Mouse (Mus musculus): Measurements from ENCODE around the gene Cntfr.

Gene Cntfr

DNA sequence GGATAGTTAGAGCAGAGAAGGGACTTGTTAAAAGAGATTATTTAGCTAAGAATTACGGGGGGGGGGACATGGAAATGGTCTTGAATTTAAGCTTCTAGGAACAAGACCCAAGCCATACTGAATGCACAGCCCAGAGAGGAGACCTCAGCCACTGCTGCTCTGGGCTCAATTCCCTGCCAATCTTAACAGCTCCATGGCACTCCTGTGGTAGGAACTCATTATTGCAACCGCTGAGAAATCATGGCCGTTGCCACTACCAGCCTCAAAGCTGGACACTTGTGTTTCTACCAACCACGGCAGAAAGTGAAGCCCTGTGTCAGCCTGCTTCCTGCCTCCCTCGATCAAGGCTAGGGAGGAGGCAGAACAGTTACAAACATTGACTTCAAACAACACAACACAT lies 51.4 kb downstream of the Cntfr start:
- no peak for DNase-seq (ENCODE audit: low spot score)

DNA sequence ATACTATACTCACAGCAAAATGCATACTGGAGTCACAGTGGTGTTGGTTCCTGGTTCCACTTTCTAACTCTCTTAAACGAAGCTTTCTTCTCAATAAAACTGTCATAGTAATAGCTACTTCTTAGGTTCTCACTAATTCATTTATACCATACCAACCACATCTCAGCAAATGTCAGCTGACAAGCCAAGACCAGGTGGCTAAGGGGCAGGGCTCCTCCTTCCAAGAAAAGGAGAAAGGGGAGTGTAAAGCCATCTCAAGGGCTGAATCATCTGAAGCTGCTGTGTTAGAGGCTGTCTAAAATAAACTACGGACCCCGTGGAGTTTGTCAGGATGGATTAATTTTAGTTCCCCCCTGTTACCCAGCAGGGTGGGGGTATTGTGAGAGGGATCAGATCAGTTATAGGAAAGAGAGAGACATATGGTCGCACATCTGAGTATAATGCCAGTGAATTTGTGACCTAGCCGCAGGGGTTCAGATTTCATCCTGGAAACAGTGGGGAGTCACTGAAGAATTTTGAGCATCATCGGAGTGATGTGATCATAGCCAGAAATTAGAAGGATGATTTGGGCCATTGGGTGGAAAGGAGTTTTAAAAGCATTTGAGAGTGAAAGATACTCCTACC lies 55.6 kb downstream of the Cntfr start:
- DNase-seq (ENCODE audit: low spot score) = no peak

DNA sequence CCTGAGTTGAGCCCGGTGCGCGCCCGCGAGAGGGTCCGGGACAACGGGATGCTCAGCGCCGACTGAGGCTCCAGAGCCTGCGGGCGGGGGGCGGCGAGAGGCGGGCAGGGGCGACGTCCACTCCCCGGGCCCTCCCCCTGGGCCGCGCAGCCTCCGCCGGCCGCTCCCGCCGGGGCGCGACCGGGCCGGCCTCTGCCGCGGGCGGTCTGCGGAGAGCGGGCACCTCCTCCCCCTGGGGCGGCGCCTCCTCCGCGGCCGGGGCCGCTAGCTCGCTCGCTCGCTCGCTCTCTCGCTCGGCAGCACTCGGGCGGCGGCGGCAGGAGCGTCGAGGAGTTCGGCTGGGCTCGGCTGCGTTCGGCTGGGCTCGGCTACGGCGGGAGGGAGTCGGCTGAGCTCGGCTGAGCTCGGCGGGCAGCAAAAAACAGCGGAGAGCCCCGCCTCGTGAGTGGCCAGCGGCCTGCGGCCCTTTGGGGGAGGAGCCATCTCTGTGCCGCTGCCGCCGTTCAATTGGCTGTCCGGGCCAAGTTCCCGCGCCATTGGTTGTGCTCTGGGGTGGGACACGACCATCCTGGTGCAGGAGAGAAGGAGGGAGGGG lies 56.9 kb downstream of the Cntfr start, which contains the start of gene Enho:
Gene Enho (minus strand): TSS at position 412 of the 595 bp plus-strand sequence.
- DNase-seq (ENCODE audit: low spot score) = peak; percentile 90

DNA sequence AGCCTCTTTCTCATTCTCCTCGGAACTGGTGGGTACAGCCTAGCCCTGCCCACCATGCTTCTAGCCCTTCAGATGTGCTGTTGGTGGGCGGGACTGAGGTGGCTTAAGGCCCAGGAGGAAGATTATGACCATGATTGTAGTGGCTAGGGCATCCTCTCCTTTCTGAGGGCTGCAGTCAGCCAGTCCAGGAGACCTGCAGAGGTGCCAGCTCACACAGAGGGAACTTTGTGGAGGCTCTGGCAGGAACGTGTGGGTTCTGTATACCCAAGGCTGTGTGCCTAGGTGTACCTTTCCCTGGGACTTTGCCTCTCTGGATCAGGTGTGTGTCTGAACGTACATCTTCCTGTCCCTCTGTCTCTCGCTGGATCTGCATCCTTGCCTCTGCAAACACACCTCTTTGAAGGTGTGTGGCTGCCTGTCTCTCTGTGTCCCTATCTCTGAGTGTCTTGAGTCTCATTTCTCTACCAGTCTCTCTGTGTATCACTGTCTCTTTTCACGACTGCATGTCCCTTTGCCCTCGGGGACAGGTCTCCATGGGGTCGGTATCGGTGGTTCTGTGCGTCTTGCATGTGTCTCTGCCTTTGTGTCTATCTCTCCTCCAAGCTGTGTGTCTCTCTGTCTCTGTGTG lies 57.6 kb downstream of the Cntfr start:
- DNase-seq (ENCODE audit: low spot score) = no peak

DNA sequence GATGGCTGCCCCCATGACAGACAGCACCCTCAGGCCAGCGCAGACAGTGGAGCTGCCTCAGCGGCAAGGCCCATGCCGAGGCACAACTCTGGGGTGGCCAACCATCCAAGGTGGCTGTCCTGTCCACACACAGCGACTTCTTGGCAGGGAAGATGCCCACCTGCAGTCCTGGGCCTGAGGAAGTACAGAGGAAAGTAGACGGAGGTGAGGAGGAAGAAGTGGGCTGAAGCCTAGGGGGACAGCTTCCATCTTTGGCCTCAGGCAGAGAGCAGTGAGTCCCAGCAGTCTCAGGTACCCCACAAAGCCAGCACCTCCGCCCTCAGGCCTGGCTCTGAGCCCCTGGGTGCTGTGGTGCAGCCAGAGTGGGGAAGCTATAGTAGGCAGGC lies 58.1 kb downstream of the Cntfr start:
- no peak for DNase-seq (ENCODE audit: low spot score)

DNA sequence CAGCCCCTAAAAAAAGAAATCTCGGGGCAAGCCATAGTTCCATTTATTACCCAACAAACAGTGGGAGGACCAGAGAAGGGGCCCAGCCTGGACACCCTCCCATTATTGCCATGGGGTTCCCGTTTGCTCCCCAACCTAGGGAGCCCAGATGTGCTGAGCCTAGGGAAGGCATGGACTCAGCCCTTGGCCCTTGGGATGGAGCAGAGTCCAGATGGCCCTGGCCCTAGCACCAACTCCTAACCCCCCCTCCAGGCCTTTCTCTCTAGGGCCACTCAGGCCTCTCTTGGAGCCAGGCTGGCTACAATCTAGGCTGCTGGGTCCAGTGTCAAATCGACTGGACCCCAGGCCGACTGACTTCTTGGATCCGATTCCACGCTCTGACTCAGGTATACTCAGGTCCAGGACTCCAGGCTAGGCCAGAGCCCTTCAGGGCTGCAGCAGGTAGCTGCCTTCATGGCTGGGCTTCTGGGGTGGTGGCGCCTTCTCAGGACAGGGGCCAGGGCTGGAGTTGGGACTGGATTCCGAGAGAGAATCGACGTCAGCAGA lies 58.6 kb downstream of the Cntfr start:
- DNase-seq (ENCODE audit: low spot score) = no peak

DNA sequence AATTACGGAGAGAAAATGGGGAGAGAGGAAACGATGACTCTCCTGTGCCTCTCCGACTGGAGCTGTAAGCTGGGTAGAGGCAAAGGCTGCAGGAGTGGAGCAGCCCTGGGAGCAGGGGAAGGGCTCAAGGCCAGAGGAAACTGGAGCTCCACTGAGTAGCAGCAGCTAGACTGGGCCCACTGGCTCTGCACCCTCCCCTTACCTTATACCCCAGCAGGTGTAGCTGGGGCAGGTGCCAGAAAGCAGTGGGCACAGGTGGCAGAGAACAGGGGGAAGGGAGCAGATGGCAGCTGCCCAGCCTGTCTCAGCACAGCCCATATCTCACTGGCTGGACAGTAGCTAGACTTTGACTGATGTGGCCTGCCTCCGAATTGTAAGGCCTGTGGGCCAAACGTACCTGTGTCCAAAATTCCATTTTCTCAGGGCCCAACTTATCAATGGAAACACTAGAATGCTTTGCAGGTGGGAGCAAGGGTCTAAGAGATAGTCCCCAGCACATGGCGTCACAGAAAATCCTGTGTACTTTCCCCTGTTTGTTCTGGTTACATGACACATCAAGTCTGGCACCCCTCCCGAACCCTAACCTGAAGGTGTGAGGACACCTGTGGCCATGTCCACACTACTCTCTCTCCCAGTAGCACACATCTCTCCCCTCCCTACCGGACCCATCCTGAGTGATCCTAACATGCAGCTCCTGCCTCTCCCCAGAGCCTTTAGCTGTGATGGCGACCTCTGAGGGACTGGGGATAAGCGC lies 59.8 kb downstream of the Cntfr start:
- DNase-seq (ENCODE audit: low spot score) = no peak

DNA sequence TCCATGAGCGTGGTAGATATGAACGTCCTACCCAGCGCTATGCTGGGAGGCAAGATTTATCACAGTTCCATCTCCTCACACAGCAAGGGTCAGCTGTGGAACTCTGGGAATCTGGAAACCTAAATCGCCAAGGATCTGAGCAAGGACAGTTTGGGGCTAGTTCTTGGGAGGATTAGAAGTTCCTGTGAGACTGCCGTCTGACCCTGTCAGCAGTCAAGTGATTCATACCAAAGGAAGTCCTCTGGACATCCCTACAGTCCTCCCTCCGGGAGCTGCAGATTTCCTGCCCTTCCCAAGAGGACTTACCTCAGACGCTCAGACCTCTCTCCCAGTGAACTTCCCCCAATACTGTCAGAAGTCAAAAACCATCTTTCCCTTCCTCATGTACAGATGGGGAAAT lies 60.5 kb downstream of the Cntfr start:
- DNase-seq (ENCODE audit: low spot score) = no peak

DNA sequence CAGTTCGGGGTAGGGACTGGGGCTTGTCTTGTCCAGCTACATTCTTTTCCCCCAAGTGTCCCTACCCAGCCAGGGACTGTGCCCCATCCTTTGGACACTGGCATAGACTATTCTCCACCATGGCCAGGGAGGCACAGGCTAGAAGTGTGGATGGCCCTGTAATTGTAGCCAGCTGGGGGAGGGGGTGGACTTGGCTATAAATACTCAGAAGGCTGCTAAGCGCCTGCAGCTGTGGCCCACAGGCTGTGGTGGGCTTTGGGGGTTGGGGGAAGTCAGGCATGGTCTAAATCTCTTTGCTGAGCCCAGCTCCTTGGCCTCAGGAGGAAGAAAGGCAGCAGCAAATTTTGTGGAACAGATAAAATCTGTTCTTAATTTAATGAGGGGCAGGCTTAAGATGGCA lies 61.0 kb downstream of the Cntfr start:
- DNase-seq (ENCODE audit: low spot score) = no peak

DNA sequence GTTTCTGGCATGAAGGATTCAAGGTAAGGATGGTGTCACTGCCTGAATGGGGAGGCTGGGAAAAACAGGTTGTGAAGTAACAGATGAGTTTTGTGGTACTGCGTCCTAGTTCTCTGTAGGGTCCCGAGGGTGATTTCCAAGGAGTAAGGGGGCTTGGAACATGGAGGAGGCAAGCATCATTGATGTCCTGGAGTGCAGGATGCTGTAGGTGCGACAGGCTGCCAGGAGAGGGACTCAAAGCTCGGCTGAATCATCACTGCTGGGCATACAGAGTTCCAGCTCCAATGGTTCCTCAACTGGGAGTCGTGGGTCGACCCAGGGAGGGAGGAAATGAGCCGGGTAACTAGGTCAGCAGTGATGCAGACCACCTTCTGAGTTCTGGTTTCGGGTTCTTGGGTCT lies 61.7 kb downstream of the Cntfr start:
- DNase-seq (ENCODE audit: low spot score) = no peak

DNA sequence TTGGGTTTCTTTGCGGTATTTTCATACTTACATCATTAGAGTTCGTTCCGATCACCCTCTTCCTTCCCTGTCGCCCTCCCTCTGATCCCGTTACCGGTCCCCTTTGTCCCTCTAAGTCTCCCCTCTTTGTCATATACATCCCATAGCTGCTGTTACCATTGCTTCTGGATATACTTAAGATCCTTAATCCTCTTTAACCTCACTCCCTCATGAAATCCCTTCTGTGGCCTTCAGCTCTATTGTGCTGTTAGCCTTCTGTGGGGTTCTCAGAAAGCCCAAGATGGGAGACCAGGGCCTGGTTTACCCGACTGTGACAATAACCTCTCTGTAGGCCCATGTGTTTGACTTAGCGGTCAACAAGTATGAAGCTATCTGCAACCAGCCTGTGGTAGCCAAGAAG lies 62.3 kb downstream of the Cntfr start:
- no peak for DNase-seq (ENCODE audit: low spot score)

DNA sequence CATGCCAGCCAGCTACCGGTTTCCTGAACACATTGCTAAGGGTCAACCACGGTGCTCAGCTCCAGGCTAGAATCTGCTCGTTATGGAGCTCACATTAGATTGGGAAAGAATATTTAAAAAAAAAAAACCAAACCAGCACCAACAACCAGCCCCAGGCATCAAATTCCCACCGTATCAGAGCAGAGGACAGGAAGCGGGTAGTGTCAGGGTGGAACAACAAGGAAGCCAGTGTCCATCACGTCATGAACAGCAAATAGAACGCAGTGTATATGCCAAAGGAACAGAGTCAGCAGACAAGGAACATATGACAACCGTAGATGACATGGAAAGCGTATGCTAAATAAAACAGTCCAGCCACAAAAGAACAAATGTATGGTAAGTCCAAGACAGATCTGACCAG lies 63.9 kb downstream of the Cntfr start:
- no peak for DNase-seq (ENCODE audit: low spot score)

DNA sequence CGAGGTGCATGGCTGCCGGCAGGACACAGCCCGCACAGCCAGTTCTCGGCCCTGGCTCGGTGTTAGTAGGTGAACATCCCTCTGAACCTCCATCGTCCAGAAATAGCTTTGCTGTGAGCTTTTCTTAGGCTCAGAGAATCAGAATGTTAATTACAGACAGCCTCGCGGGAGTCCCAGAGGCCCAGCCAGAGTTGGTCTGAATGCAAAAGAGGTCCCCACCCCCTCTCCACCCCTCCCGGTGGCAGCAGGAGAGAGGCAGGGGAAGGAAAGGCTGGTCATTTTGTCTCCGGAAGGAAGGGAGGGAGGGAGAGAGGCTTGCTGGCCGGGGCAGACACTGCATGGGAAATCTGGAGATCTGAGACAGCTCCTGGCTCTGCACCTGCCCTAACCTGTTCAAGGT lies 65.5 kb downstream of the Cntfr start:
- DNase-seq (ENCODE audit: low spot score) = no peak

DNA sequence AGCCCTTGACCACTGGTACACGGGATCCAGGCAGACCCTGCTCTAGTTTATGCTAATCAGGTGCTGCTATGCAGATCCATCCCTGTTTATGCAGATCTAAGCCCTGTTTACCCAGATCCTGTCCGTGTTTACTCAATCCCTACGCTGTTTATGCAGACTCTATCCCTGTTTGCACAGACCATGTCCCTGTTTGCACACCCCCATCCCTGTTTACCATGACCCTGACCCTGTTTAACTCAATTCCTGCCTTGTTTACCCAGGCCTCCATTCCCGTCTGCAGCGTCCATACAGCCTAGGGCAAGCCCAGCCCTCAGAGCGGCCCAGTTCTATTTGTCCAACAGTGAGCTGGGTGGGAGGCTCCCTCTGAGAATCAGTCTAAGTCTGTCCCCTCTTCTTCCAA lies 66.7 kb downstream of the Cntfr start:
- no peak for DNase-seq (ENCODE audit: low spot score)

DNA sequence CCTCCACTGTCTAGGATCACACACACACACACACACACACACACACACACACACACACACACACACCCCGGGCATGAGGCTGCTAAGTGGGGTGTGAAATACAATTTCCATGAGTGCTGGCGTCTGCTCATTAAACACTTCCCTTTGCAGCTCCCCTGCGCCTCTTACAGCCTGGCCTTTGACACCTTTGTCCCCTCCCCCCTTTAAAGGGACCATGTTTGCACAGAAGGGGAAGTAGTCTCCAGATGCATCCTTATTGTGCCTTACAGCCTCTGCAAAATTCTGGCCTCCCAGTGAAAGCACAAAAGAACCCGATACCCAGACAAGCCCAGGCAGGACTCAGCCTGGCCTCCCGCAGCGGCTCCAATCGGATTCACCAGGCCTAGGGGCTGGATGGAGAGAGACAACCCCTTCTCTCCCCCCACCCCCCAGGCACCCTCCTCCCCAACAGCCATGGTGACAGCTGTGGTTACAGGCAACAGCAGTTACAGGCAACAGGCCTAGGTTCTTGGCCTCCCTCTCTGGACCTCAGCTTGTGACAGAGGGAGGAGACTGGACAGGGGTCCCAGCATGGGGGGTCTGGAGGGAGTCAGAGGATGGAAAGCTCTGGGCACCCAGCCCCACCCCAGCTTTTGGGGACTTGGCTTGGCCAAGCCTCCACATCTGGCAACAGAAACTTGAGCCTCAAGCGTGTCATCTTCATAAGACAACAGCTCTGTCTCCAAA lies 68.5 kb downstream of the Cntfr start:
- DNase-seq (ENCODE audit: low spot score) = no peak

DNA sequence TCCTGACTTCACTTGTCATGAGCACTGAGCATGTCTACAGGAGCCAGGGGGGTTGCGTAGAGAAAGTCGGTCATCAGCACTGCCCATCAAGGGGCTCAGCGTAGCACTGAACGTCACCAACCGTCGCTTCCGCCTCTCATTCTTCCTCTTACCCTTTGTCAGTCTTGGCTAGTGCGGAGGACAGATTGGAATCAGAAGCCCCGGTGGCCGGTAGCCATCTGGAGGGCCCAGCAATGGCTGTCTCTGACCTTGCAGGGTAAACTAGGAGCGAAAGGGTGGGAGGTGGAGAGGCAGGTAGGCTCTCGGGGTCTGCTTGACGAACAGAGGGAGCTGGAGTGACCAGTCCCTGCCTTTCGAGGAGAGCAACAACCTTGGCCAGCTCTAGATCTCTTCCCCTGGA lies 74.8 kb downstream of the Cntfr start:
- DNase-seq (ENCODE audit: low spot score) = no peak

DNA sequence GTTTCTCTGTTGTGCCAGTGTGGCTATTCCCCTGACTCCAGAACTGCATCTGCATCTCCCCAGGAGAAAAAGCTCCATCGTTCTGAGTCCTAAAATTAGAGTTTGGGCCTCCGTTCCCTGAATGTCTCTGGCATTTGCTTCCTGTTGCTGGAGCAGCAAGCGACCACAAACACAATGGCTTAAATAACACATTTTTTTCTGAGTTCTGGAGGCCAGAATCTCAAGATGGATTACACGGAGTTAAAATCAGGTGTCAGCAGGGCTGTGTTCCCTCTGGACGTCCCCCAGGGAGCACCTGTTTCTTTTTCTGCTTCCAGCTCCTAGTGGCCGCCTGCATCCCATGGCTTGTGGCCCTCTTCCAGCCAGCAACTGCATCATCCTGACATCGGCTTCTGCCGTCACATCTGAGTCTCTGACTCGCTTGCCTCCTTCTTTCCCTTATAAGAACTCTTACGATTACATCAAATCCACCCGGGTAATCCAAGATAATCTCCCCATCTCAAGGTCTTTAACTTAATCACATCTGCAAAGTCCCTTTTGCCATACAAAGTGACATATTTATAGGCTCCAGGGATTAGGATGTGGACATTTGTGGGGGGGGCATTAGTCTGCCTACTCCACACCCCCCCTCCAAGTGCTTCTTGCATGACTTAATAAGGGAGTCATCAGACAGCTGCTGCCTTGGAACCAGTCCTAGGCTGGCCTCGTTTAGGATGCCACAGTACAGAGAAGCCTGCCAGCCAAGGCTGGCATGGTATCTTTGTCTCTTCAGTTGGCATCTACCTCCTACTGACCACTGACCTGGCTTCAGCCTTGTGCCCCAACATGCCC lies 77.8 kb downstream of the Cntfr start:
- peak; percentile 57 for DNase-seq (ENCODE audit: low spot score)

DNA sequence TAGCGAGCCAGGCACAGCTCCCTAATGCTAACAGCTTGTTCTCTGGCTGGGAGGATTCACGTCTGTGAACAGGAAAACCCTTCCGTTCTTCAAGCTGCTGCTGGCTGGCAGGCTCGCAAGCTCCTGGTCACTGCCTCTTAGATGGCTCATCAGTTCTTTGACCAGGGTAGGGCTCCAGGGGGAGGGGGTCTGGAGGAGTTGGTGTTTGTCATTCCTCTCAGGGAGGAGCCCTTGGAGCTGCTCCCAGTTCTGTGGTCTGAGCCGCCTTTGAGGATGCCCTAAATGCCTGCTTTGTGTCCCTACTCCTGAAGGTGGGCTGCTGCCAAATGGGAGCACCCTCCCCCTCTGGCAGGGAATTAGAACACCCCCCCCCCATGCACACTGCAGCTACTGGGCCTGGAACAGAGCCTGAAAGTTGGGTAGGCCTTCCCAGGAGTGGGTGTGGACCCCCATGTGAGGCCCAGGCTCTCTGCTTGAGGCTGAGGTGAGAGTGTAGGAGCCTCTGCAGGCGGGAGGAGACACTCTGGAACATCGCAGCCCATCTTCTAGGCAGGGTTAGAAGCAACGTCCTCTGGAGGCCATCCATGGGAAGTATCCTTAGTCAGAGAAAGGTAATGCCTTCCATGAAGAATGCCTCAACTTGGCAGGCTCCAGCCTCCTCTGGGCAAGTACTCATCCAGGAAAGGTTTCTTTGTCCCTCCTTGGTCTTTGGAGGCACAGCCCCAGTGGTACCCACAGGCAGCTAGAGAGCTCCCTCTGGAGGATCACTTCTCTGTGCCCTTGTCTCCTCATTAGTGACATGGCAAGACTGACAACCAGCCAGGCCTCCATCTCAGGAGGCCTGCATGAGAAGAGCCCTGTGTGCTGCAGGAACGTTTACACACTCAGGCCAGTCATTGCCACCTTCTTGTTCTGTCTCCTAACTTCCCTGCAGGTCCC lies 81.0 kb downstream of the Cntfr start:
- peak; percentile 82 for DNase-seq (ENCODE audit: low spot score)

DNA sequence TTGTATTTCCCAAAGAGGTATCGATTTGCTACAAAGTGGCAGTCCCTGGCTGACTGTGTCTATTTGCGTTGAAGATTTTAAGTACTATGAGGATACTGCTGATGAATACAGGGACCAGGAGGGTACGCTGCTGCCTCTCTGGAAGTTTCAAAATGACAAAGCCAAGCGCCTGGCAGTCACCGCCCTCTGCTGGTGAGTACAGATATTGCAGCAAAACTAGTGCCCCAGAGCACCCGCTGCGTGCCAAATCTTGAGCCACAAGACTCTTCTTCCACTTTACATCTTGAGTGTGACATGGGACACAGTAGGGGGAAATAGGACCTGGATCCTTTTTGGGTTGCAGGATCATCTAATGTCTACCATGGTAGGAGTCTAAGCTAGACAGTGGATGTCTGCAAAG lies 82.7 kb downstream of the Cntfr start:
- DNase-seq (ENCODE audit: low spot score) = peak; percentile 69

DNA sequence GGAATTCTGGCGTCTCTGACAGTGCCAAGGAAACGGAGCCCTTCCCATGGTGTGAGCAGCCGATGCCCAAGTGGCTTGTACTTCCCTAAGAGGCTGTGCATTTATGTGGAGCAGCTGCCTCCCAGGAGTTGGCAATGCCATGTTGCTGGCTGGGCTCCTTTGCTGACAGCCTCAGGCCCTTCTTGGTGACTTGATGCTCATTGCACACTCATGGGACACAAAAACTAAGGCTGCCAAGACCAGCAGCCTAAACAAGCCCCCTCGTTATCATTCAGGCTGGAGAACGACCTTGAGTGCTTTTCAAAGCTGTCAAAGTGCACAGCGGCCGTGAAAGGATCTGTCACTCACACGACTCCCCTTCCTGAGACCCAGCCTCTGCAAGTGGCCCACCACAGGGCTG lies 84.7 kb downstream of the Cntfr start:
- DNase-seq (ENCODE audit: low spot score) = no peak

Measured in left cerebral cortex, adult 11 months (tissue).